Mouse (Mus musculus) intestine, embryonic 14.5 days (tissue): ENCODE results near the gene Rtp3. TPM values are rescaled to one million over a fixed set of nuclear protein-coding genes. Genes with fewer than 3 reads are reported as not detected.
A peak's percentile ranks its signal among the peaks of the same experiment; 100 is the strongest.

ENCODE experiments used
- ATAC-seq: fragments of 200-750 bp; cut with Nextera tagmentation; replicated peaks from 2 replicates; pipeline ENCODE4 v1.8.0; 2017; ENCODE audit warnings: low read depth, moderate number of reproducible peaks, moderate TSS enrichment, moderate library complexity; ENCODE audit not compliant: low FRiP score, low TSS enrichment
- DNase-seq: peaks from one replicate; pipeline ENCODE4 v3.0.0-alpha.2; 2018; ENCODE audit warnings: low spot score
- H3K27ac ChIP-seq: fragments of 300-500 bp; sonication (generic); 2 replicates; pipeline ENCODE4 v1.5.1; 2014; ENCODE audit warnings: low read depth, mild to moderate bottlenecking, control low read depth
- H3K27me3 ChIP-seq: fragments of 300-500 bp; sonication (generic); replicated peaks from 2 replicates; pipeline ENCODE4 v1.6.1; 2014; ENCODE audit warnings: low read length, control low read depth; ENCODE audit not compliant: control insufficient read depth, insufficient read depth
- H3K36me3 ChIP-seq: fragments of 300-500 bp; sonication (generic); 2 replicates; pipeline ENCODE4 v1.6.1; 2014; ENCODE audit warnings: low read length, control low read depth; ENCODE audit not compliant: control insufficient read depth, insufficient read depth
- H3K4me1 ChIP-seq: fragments of 300-500 bp; sonication (generic); replicated peaks from 2 replicates; pipeline ENCODE4 v1.6.1; 2014; ENCODE audit warnings: low read length, control low read depth, mixed read lengths; ENCODE audit not compliant: control insufficient read depth, insufficient read depth
- H3K4me2 ChIP-seq: fragments of 300-500 bp; sonication (generic); 2 replicates; pipeline ENCODE4 v1.6.1; 2014; ENCODE audit warnings: low read length
- H3K4me3 ChIP-seq: fragments of 300-500 bp; sonication (generic); 2 replicates; pipeline ENCODE4 v1.5.1; 2014; ENCODE audit warnings: low read depth, low read length, control low read depth, mixed read lengths
- H3K9ac ChIP-seq: fragments of 300-500 bp; sonication (generic); 2 replicates; pipeline ENCODE4 v1.6.1; 2014; ENCODE audit warnings: mild to moderate bottlenecking, low read length
- H3K9me3 ChIP-seq: fragments of 300-500 bp; sonication (generic); 2 replicates; pipeline ENCODE4 v1.6.1; 2016; ENCODE audit warnings: low read length, control low read depth; ENCODE audit not compliant: control insufficient read depth
- WGBS: fragments of 180-500 bp; shearing (Covaris S2); extraction: QIAGEN DNeasy Blood & Tissue Kit; methylation state at CpG from one replicate; pipeline ENCODE4 v1.1.7; 2014; 5-methylcytosine and 5-hydroxymethylcytosine counted together
- polyA plus RNA-seq: library from polyadenylated mRNA; unstranded; fragments of >200 nt; fragmentation: Nextera tagmentation; extraction: Ambion mirVana; gene quantifications from 2 replicates; pipeline ENCODE4 v1.2.1, GENCODE M21; 2014

Rtp3 gene
- polyA plus RNA-seq, 1 experiment from 2014 or later = 0.14 TPM

DNA sequence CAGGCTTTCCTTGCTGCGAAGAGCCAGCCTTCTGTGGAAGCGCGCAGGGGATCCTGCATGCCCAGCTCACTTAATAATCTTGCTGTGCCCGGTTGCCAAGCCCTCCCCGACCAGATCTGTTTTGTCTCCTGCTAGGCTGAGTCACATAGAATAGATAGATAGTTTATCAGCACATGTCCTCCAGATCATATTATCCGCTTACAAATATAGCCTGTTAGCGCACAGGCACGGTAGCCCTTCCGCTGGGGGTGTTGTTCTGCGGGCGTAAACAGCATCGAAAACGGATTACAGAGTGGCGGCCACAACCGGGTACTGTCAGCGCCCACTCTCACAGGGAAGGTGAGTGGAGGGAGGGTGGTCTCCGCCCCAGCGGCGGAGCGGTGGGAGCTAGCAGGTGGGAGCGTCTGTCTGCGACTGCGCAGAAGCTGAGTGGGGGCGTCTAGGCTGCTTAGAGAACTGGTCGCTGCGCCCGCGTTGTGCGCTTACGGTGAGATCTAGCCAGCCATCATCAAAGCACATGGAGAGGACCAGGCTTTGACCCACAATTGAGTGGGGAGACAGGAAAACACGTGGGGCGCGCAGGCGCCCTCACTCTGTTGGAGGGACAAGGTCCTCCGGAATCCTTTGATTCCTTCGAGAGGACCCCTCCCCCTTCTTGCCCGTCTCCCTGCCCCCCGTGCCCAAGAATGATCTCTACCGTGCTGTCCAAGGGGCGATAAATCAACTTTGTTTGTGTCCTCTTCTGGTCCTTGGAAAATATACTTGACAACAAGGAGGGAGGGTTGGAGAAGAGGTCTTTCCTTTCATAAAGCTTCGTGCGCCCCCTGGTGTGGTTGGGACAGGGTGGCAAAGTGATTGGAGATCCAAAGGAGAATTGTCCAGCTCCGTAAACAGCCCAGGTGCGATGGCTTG, 36.6 kb downstream of the Rtp3 start:
- H3K4me2 ChIP-seq = peak overlapping the region; percentile 90
- H3K27ac ChIP-seq = no peak overlapping the region
- no peaks in the 10 kb centered on the region for H3K36me3 ChIP-seq
- H3K27me3 ChIP-seq = peaks cover 12% of the 10 kb centered on the region; the same call in 1 of the 2 replicates
- WGBS = under 1% methylated on average over 44 of the region's 44 CpGs
- ATAC-seq (peak; percentile 73), DNase-seq (peak; percentile 88)
- H3K9me3 ChIP-seq = no peaks in the 10 kb centered on the region
- H3K9ac ChIP-seq = peak overlapping the region; percentile 22; the same call in 1 of the 2 replicates
- H3K4me3 ChIP-seq = peak overlapping the region; percentile 48
- no peaks in the 10 kb centered on the region for H3K4me1 ChIP-seq

DNA sequence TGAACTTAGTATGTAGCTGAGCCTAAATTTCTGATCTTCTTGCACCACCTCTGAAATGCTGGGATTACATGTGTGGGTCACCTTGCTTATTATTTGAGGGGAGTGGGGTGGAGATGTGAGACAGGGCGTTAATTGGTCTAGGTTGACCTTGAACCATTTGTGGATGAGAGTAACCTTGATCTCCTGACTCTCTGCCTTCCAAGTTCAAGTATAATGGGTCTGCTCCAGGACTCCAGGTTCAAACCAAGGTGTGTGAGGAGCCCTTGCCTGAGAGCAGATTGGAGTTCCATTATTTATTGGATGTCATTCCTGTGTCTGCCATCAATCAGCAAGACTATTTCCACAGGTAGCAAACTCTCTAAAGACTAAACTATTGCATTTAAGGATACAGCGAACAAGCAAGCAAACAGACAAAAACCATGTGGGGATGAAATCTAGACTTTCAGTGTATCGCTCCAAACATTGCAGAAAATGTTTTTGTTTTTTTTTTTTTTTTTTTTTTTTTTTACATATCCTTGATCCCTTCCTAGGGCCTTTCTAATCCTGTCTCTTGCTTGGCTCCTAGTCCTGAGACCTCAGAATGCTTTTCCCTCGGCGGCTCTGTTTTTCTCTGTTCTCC, 37.3 kb downstream of the Rtp3 start:
- Histone ChIP-seq H3K4me1 (no peaks in the 10 kb centered on the region), H3K27ac (no peak overlapping the region), H3K4me2 (peak overlapping the region; percentile 90), H3K4me3 (peak overlapping the region; percentile 48), H3K9ac (no peak overlapping the region), H3K36me3 (no peaks in the 10 kb centered on the region), H3K27me3 (peaks cover 12% of the 10 kb centered on the region; the same call in 1 of the 2 replicates), H3K9me3 (no peaks in the 10 kb centered on the region)
- ATAC-seq (no peak), DNase-seq (no peak)
- 44% methylated on average over 5 of the region's 5 CpGs for WGBS

DNA sequence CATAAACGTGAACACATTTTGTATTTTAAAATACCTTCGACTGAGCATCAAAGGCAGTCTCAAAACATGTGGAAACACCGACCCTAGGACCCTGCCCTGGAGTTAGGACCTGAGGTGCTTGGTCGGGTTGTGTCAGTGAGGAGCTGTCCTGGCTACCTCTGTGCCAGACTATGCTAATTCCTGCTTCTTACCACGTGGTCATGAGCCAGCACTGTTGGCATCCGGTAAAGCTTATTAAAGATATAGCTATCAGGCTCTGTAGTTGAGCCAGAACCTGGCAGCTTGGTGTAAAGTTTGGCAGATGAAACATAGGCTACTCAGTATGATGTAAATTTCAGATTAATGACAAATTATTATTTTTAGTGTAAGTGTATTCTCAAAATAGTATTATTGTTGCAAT, 38.0 kb downstream of the Rtp3 start:
- H3K27me3 ChIP-seq = peaks cover 14% of the 10 kb centered on the region
- no peak overlapping the region for H3K4me3 ChIP-seq
- no peaks in the 10 kb centered on the region for H3K4me1 ChIP-seq
- H3K9me3 ChIP-seq = no peaks in the 10 kb centered on the region
- H3K27ac ChIP-seq = no peak overlapping the region
- H3K9ac ChIP-seq = no peak overlapping the region
- 61% methylated on average over 6 of the region's 6 CpGs for WGBS
- no peaks in the 10 kb centered on the region for H3K36me3 ChIP-seq
- ATAC-seq (no peak), DNase-seq (no peak)
- no peak overlapping the region for H3K4me2 ChIP-seq

DNA sequence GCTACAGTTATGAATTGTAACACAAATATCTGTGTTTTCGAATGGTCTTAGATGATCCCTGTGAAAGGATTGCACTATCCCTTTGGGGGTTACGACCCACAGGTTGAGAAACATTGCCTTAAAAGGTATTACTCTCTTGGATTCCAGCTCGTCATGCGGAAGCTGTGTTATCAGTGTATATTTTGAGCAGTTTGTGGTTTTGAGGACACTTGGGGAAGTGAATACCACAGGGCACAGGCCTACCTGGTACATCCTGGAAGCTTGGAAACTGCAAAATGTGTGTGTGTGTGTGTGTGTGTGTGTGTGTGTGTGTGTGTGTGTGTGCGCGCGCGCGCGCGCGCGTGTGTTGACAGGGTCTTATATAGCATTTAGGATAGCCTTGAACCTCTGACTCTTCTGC, 38.5 kb downstream of the Rtp3 start:
- Histone ChIP-seq H3K9me3 (no peaks in the 10 kb centered on the region), H3K4me3 (no peak overlapping the region), H3K27ac (no peak overlapping the region), H3K4me2 (no peak overlapping the region), H3K36me3 (no peaks in the 10 kb centered on the region), H3K9ac (no peak overlapping the region), H3K27me3 (peaks cover 20% of the 10 kb centered on the region), H3K4me1 (no peaks in the 10 kb centered on the region)
- no peak for ATAC-seq
- WGBS = 94% methylated on average over 13 of the region's 13 CpGs
- no peak for DNase-seq

DNA sequence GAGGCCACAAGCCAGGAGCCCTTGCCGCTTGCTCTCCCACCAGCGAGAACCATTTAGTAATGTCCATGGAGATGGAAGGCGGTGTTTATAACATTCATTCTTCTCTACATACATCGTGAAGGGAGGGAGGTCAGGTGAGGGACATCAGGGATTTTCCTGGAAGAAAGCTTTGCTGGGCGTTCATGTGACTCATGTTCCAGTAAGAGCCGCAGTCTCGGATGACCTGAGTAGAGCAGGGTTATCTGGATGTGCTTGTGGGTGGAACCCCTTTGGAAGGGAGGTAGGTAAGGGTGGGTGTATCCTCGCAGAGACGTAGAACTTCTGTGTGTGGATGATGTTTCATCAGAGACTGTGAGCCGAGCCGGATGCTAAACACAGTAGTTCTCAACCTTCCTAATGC, 39.0 kb downstream of the Rtp3 start, which contains the start of gene Lrrc2:
Lrrc2 (plus strand) TSS at position 149 of the 400 bp plus-strand sequence.
- Histone ChIP-seq H3K27ac (no peak within 1 kb of the TSS), H3K4me1 (no peaks in the 10 kb centered on the region), H3K9ac (no peak within 1 kb of the TSS), H3K27me3 (peaks cover 24% of the 10 kb centered on the region), H3K4me3 (no peak within 1 kb of the TSS), H3K36me3 (no peaks in the 10 kb centered on the region), H3K4me2 (no peak within 1 kb of the TSS), H3K9me3 (no peaks in the 10 kb centered on the region)
- WGBS = 75% methylated on average over 11 of the region's 11 CpGs
- DNase-seq (no peak), ATAC-seq (no peak)

DNA sequence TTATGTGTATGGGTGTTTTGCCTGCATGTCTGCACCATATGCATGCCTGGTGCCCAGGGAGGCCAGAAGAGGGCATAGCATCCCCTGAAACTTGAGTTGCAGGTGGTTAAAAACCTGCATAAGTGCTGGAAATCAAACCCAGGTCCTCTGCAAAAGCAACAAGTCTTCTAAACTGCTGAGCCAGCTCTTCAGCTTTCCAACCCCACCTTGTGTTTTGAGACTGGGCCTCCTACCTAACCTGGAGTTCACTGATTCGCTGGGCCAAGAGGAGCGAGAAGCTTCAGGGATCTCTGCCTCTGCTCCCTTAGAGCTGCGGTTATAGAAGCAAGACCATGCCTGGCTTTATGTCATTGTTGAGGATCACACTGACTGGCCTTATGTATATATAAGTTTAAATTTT, 40.3 kb downstream of the Rtp3 start:
- no peaks in the 10 kb centered on the region for H3K4me1 ChIP-seq
- no peak overlapping the region for H3K4me3 ChIP-seq
- H3K27ac ChIP-seq = no peak overlapping the region
- 94% methylated on average over 3 of the region's 3 CpGs for WGBS
- H3K9ac ChIP-seq = no peak overlapping the region
- H3K27me3 ChIP-seq = peaks cover 30% of the 10 kb centered on the region
- H3K9me3 ChIP-seq = no peaks in the 10 kb centered on the region
- ATAC-seq = no peak
- no peak overlapping the region for H3K4me2 ChIP-seq
- no peak for DNase-seq
- no peaks in the 10 kb centered on the region for H3K36me3 ChIP-seq

DNA sequence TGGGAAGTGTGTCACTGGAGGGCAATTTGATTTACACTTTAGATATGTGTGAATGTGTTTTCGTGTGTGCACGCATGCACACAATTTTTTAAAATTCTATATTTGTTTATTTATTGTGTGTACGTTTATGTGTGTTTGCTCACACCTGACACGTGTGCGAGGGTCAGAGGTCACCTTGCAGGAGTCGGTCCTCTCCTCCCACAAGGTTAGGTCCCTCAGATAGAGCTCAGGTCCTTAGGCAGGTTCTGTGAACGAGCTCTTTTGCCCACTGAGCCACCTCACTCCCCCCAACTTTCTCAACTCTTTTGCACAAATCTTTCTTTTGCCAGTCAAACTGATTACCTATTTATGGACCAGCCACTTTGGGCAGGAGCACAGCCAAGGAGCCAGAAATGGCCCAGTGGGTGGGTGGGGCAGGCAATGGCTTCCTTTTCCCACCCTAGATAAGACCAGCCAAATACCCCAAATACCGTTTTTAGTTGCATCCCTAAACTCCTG, 41.5 kb downstream of the Rtp3 start:
- Histone ChIP-seq H3K9ac (no peak overlapping the region), H3K27ac (no peak overlapping the region), H3K36me3 (no peaks in the 10 kb centered on the region), H3K4me2 (no peak overlapping the region), H3K9me3 (no peaks in the 10 kb centered on the region), H3K27me3 (peaks cover 37% of the 10 kb centered on the region), H3K4me1 (no peaks in the 10 kb centered on the region), H3K4me3 (no peak overlapping the region)
- no peak for ATAC-seq
- 52% methylated on average over 8 of the region's 8 CpGs for WGBS
- no peak for DNase-seq

DNA sequence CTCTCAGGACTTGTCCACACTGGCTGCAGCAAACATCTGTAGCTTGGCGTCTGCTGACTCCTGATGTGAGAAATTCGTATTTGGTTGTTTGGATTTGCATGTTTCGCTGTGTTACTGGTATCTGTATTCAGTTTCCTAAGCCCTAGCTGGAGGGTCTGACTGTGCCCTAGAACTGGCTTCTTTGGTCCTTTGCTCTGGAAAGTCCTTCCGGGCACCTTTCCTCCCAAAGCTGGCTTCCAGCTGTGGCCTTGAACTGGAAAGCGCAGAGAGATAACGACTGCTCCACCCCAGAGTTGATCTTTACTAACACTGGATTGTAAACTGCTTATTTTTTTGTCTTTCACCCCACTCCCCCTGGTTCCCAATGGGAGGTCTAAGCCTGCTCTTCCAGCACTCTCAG, 42.5 kb downstream of the Rtp3 start:
- Histone ChIP-seq H3K4me1 (no peaks in the 10 kb centered on the region), H3K27ac (no peak overlapping the region), H3K9me3 (no peaks in the 10 kb centered on the region), H3K4me2 (no peak overlapping the region), H3K4me3 (no peak overlapping the region), H3K27me3 (peaks cover 38% of the 10 kb centered on the region), H3K36me3 (no peaks in the 10 kb centered on the region), H3K9ac (no peak overlapping the region)
- 37% methylated on average over 6 of the region's 6 CpGs for WGBS
- no peak for ATAC-seq
- no peak for DNase-seq
